Mouse (Mus musculus) embryonic fibroblast, embryonic 13.5 days (primary cell): Measurements from ENCODE around the gene Hoxb6.

Source experiments
- CTCF ChIP-seq: IDR thresholded peaks from 2 replicates; pipeline ENCODE4 v1.5.1; 2011; ENCODE audit warnings: mild to moderate bottlenecking, control low read depth, low read length, moderate library complexity, borderline replicate concordance; ENCODE audit not compliant: insufficient read depth
- POLR2A ChIP-seq: IDR thresholded peaks from 2 replicates; pipeline ENCODE4 v1.6.1; 2011; ENCODE audit warnings: low read depth, mild to moderate bottlenecking, control low read depth, low read length, moderate library complexity

GRCm38 (mm10) chr11:96251480-96252031 lies 40.7 kb upstream of the Hoxb6 start:
- TF ChIP-seq CTCF (no peak), POLR2A (peak; percentile 18; the same call in 1 of the 2 replicates)
